Mouse (Mus musculus): ENCODE measurements around the gene Coa7. TPM values are rescaled to one million over a fixed set of nuclear protein-coding genes. Genes with fewer than 3 reads are reported as not detected.
"Not testable (repeated sequence)": the region's sequence is repeated elsewhere in the genome, so short reads cannot be mapped to it uniquely, and the experiment has no call there.

The Coa7 gene
- polyA plus RNA-seq, 1 experiment from 2014 or later = 49.9 TPM

GRCm38 (mm10) chr4:108348256-108348875, 20.4 kb downstream of the Coa7 start:
- no peak overlapping the region for H3K27ac ChIP-seq
- H3K9ac ChIP-seq = no peak overlapping the region
- peaks cover 33% of the 10 kb centered on the region for H3K4me1 ChIP-seq (replicated peaks)
- 72% methylated on average over 5 of the region's 5 CpGs for WGBS
- H3K4me3 ChIP-seq = no peak overlapping the region
- H3K4me2 ChIP-seq = no peak overlapping the region
- H3K9me3 ChIP-seq = no peaks in the 10 kb centered on the region
- ATAC-seq (ENCODE audit: low FRiP score) = no peak
- H3K36me3 ChIP-seq = no peaks in the 10 kb centered on the region
- no peaks in the 10 kb centered on the region for H3K27me3 ChIP-seq

- Histone ChIP-seq H3K27ac (no peak overlapping the region), H3K4me3 (no peak overlapping the region), H3K27me3 (no peaks in the 10 kb centered on the region), H3K9ac (no peak overlapping the region), H3K9me3 (no peaks in the 10 kb centered on the region), H3K4me1 (replicated peaks) (peaks cover 33% of the 10 kb centered on the region), H3K4me2 (no peak overlapping the region), H3K36me3 (no peaks in the 10 kb centered on the region)
- 83% methylated on average over 3 of the region's 3 CpGs for WGBS
- ATAC-seq (ENCODE audit: low FRiP score) = no peak
Observed at GRCm38 (mm10) chr4:108349064-108349463, 21.1 kb downstream of the Coa7 start.

- no peaks in the 10 kb centered on the region for H3K9me3 ChIP-seq
- no peak for ATAC-seq (ENCODE audit: low FRiP score)
- WGBS = 40% methylated on average over 8 of the region's 8 CpGs
Observed at GRCm38 (mm10) chr4:108349836-108350547, 22.1 kb downstream of the Coa7 start.

GRCm38 (mm10) chr4:108350819-108351218, 22.9 kb downstream of the Coa7 start:
- WGBS = 10% methylated on average over 8 of the region's 8 CpGs
- no peak overlapping the region for H3K9ac ChIP-seq
- H3K27me3 ChIP-seq = no peaks in the 10 kb centered on the region
- no peaks in the 10 kb centered on the region for H3K36me3 ChIP-seq
- H3K9me3 ChIP-seq = no peaks in the 10 kb centered on the region
- peaks cover 24% of the 10 kb centered on the region for H3K4me1 ChIP-seq (replicated peaks)
- H3K4me2 ChIP-seq = no peak overlapping the region
- peak overlapping the region; percentile 77 for H3K27ac ChIP-seq
- peak; percentile 68 for ATAC-seq (ENCODE audit: low FRiP score)
- H3K4me3 ChIP-seq = no peak overlapping the region

More at GRCm38 (mm10) chr4:108349836-108350547, 22.1 kb downstream of the Coa7 start:
- no peak overlapping the region for H3K4me3 ChIP-seq
- no peaks in the 10 kb centered on the region for H3K36me3 ChIP-seq
- H3K9ac ChIP-seq = no peak overlapping the region
- peaks cover 32% of the 10 kb centered on the region for H3K4me1 ChIP-seq (replicated peaks)
- no peaks in the 10 kb centered on the region for H3K27me3 ChIP-seq
- H3K27ac ChIP-seq = 0 out of 2 replicates have a peak overlapping the region, but pooled peaks have one; percentile 77
- H3K4me2 ChIP-seq = no peak overlapping the region

- H3K4me2 ChIP-seq; H3K27ac ChIP-seq; ATAC-seq (ENCODE audit: low FRiP score); H3K4me3 ChIP-seq; H3K9ac ChIP-seq; H3K27me3 ChIP-seq; H3K9me3 ChIP-seq; H3K36me3 ChIP-seq: not testable (repeated sequence)
- peaks cover 22% of the 10 kb centered on the region for H3K4me1 ChIP-seq (replicated peaks)
Observed at GRCm38 (mm10) chr4:108353591-108353990, 25.7 kb downstream of the Coa7 start.

- no peaks in the 10 kb centered on the region for H3K9me3 ChIP-seq
- 95% methylated on average over 8 of the region's 8 CpGs for WGBS
- H3K27ac ChIP-seq = no peak overlapping the region
- no peaks in the 10 kb centered on the region for H3K36me3 ChIP-seq
- H3K4me2 ChIP-seq = no peak overlapping the region
- H3K9ac ChIP-seq = no peak overlapping the region
- H3K4me3 ChIP-seq = no peak overlapping the region
- no peak for ATAC-seq (ENCODE audit: low FRiP score)
- H3K4me1 ChIP-seq (replicated peaks) = peaks cover 40% of the 10 kb centered on the region
- H3K27me3 ChIP-seq = no peaks in the 10 kb centered on the region
Observed at GRCm38 (mm10) chr4:108357458-108357857, 29.5 kb downstream of the Coa7 start.

- Histone ChIP-seq H3K4me2 (no peak overlapping the region), H3K9me3 (no peaks in the 10 kb centered on the region), H3K27me3 (no peaks in the 10 kb centered on the region), H3K9ac (no peak overlapping the region), H3K4me1 (replicated peaks) (peaks cover 50% of the 10 kb centered on the region), H3K36me3 (no peaks in the 10 kb centered on the region), H3K4me3 (no peak overlapping the region), H3K27ac (peak overlapping the region; percentile 96)
- WGBS = 14% methylated on average over 4 of the region's 4 CpGs
- no peak for ATAC-seq (ENCODE audit: low FRiP score)
Observed at GRCm38 (mm10) chr4:108358498-108358897, 30.6 kb downstream of the Coa7 start.

- H3K4me3 ChIP-seq = 0 out of 2 replicates have a peak overlapping the region, but pooled peaks have one; percentile 11
- H3K36me3 ChIP-seq = no peaks in the 10 kb centered on the region
- peak overlapping the region; percentile 39 for H3K4me2 ChIP-seq
- peak overlapping the region; percentile 96 for H3K27ac ChIP-seq
- peak; percentile 91 for ATAC-seq (ENCODE audit: low FRiP score)
- H3K9me3 ChIP-seq = no peaks in the 10 kb centered on the region
- WGBS = 5% methylated on average over 28 of the region's 28 CpGs
- H3K4me1 ChIP-seq (replicated peaks) = peaks cover 58% of the 10 kb centered on the region
- peak overlapping the region; percentile 51 for H3K9ac ChIP-seq
- H3K27me3 ChIP-seq = no peaks in the 10 kb centered on the region
Observed at GRCm38 (mm10) chr4:108360136-108361055, 32.5 kb downstream of the Coa7 start.

GRCm38 (mm10) chr4:108362321-108363261, 34.7 kb downstream of the Coa7 start:
- Histone ChIP-seq H3K36me3 (no peaks in the 10 kb centered on the region), H3K4me1 (replicated peaks) (peaks cover 58% of the 10 kb centered on the region), H3K4me2 (peak overlapping the region; percentile 31), H3K9me3 (no peaks in the 10 kb centered on the region), H3K4me3 (no peak overlapping the region), H3K27ac (peak overlapping the region; percentile 79), H3K9ac (peak overlapping the region; percentile 15; the same call in 1 of the 2 replicates), H3K27me3 (no peaks in the 10 kb centered on the region)
- peak; percentile 25; the same call in 1 of the 2 replicates for ATAC-seq (ENCODE audit: low FRiP score)
- WGBS = 4% methylated on average over 18 of the region's 18 CpGs

GRCm38 (mm10) chr4:108363355-108364110, 35.6 kb downstream of the Coa7 start:
- H3K4me3 ChIP-seq = no peak overlapping the region
- 12% methylated on average over 7 of the region's 7 CpGs for WGBS
- H3K36me3 ChIP-seq = no peaks in the 10 kb centered on the region
- H3K4me1 ChIP-seq (replicated peaks) = peaks cover 54% of the 10 kb centered on the region
- no peak for ATAC-seq (ENCODE audit: low FRiP score)
- no peaks in the 10 kb centered on the region for H3K9me3 ChIP-seq
- H3K9ac ChIP-seq = no peak overlapping the region
- no peak overlapping the region for H3K4me2 ChIP-seq
- H3K27me3 ChIP-seq = no peaks in the 10 kb centered on the region
- H3K27ac ChIP-seq = peak overlapping the region; percentile 79; the same call in 1 of the 2 replicates

- no peak overlapping the region for H3K4me3 ChIP-seq
- H3K36me3 ChIP-seq = no peaks in the 10 kb centered on the region
- H3K9ac ChIP-seq = no peak overlapping the region
- H3K9me3 ChIP-seq = no peaks in the 10 kb centered on the region
- H3K4me2 ChIP-seq = no peak overlapping the region
- no peaks in the 10 kb centered on the region for H3K27me3 ChIP-seq
- 0 out of 2 replicates have a peak overlapping the region, but pooled peaks have one; percentile 23 for H3K27ac ChIP-seq
- peaks cover 49% of the 10 kb centered on the region for H3K4me1 ChIP-seq (replicated peaks)
- ATAC-seq (ENCODE audit: low FRiP score) = no peak
- WGBS = 12% methylated on average over 5 of the region's 5 CpGs
Observed at GRCm38 (mm10) chr4:108364111-108364476, 36.2 kb downstream of the Coa7 start.

Measured in hindbrain, embryonic 13.5 days (tissue).